Mouse (Mus musculus): ENCODE measurements around the gene Sftpa1. TPM values are rescaled to one million over a fixed set of nuclear protein-coding genes. Genes with fewer than 3 reads are reported as not detected.

The Sftpa1 gene
- polyA plus RNA-seq, 1 experiment from 2014 or later, result 225 TPM

- no peak overlapping the region for H3K9ac ChIP-seq (ENCODE audit: low read length)
- no peaks in the 10 kb centered on the region for H3K4me1 ChIP-seq (replicated peaks; ENCODE audit: control insufficient read depth, insufficient read depth, low read length)
- no peaks in the 10 kb centered on the region for H3K9me3 ChIP-seq (ENCODE audit: control insufficient read depth, low read length)
- peak overlapping the region; percentile 87 for H3K27ac ChIP-seq (ENCODE audit: low read length)
- ATAC-seq (ENCODE audit: low read depth), result peak; percentile 39; the same call in 1 of the 2 replicates
- 48% methylated on average over 3 of the region's 3 CpGs for WGBS
- no peaks in the 10 kb centered on the region for H3K27me3 ChIP-seq (ENCODE audit: control insufficient read depth, insufficient read depth, low read depth, low read length)
- H3K4me3 ChIP-seq (ENCODE audit: low read length), result no peak overlapping the region
- no peaks in the 10 kb centered on the region for H3K36me3 ChIP-seq (ENCODE audit: control insufficient read depth, insufficient read depth, low read length)
- no peak overlapping the region for H3K4me2 ChIP-seq (ENCODE audit: low read depth, low read length)
Observed at GRCm38 (mm10) chr14:41146922-41147321, 15.3 kb downstream of the Sftpa1 start.

- Histone ChIP-seq H3K9ac (ENCODE audit: low read length) (no peak overlapping the region), H3K9me3 (ENCODE audit: control insufficient read depth, low read length) (no peaks in the 10 kb centered on the region), H3K4me1 (replicated peaks; ENCODE audit: control insufficient read depth, insufficient read depth, low read length) (no peaks in the 10 kb centered on the region), H3K27me3 (ENCODE audit: control insufficient read depth, insufficient read depth, low read depth, low read length) (no peaks in the 10 kb centered on the region), H3K4me3 (ENCODE audit: low read length) (no peak overlapping the region), H3K4me2 (ENCODE audit: low read depth, low read length) (no peak overlapping the region), H3K27ac (ENCODE audit: low read length) (peak overlapping the region; percentile 87), H3K36me3 (ENCODE audit: control insufficient read depth, insufficient read depth, low read length) (no peaks in the 10 kb centered on the region)
- 47% methylated on average over 2 of the region's 2 CpGs for WGBS
- ATAC-seq (ENCODE audit: low read depth), result peak; percentile 42
Observed at GRCm38 (mm10) chr14:41147356-41147755, 15.8 kb downstream of the Sftpa1 start.

- H3K4me2 ChIP-seq (ENCODE audit: low read depth, low read length), result no peak within 1 kb of the TSS
- H3K9me3 ChIP-seq (ENCODE audit: control insufficient read depth, low read length), result no peaks in the 10 kb centered on the region
- H3K27ac ChIP-seq (ENCODE audit: low read length), result no peak within 1 kb of the TSS
- H3K4me3 ChIP-seq (ENCODE audit: low read length), result no peak within 1 kb of the TSS
- H3K9ac ChIP-seq (ENCODE audit: low read length), result no peak within 1 kb of the TSS
- no peaks in the 10 kb centered on the region for H3K4me1 ChIP-seq (replicated peaks; ENCODE audit: control insufficient read depth, insufficient read depth, low read length)
- ATAC-seq (ENCODE audit: low read depth), result no peak
- H3K27me3 ChIP-seq (ENCODE audit: control insufficient read depth, insufficient read depth, low read depth, low read length), result no peaks in the 10 kb centered on the region
- no peaks in the 10 kb centered on the region for H3K36me3 ChIP-seq (ENCODE audit: control insufficient read depth, insufficient read depth, low read length)
- WGBS, result 76% methylated on average over 7 of the region's 7 CpGs
Observed at GRCm38 (mm10) chr14:41151220-41151898, 19.8 kb downstream of the Sftpa1 start, which contains the start of gene Mbl1. TSS of gene Mbl1 (plus strand) at chr14:41151458.

GRCm38 (mm10) chr14:41160076-41160475 is 28.5 kb downstream of the Sftpa1 start:
- Histone ChIP-seq H3K4me2 (ENCODE audit: low read depth, low read length) (no peak overlapping the region), H3K27ac (ENCODE audit: low read length) (peak overlapping the region; percentile 27; the same call in 1 of the 2 replicates)
- 53% methylated on average over 4 of the region's 4 CpGs for WGBS

GRCm38 (mm10) chr14:41160743-41161142 is 29.2 kb downstream of the Sftpa1 start:
- H3K9me3 ChIP-seq (ENCODE audit: control insufficient read depth, low read length), result no peaks in the 10 kb centered on the region
- H3K4me2 ChIP-seq (ENCODE audit: low read depth, low read length), result no peak overlapping the region
- peaks cover 2% of the 10 kb centered on the region; the same call in 1 of the 2 replicates for H3K4me1 ChIP-seq (replicated peaks; ENCODE audit: control insufficient read depth, insufficient read depth, low read length)
- no peak overlapping the region; the same call in 1 of the 2 replicates for H3K27ac ChIP-seq (ENCODE audit: low read length)
- ATAC-seq (ENCODE audit: low read depth), result no peak
- H3K9ac ChIP-seq (ENCODE audit: low read length), result no peak overlapping the region
- no peaks in the 10 kb centered on the region for H3K36me3 ChIP-seq (ENCODE audit: control insufficient read depth, insufficient read depth, low read length)
- no peaks in the 10 kb centered on the region for H3K27me3 ChIP-seq (ENCODE audit: control insufficient read depth, insufficient read depth, low read depth, low read length)
- no peak overlapping the region for H3K4me3 ChIP-seq (ENCODE audit: low read length)
- 11% methylated on average over 1 of the region's 1 CpGs for WGBS

More at GRCm38 (mm10) chr14:41160076-41160475, 28.5 kb downstream of the Sftpa1 start:
- no peaks in the 10 kb centered on the region for H3K36me3 ChIP-seq (ENCODE audit: control insufficient read depth, insufficient read depth, low read length)
- no peak overlapping the region for H3K9ac ChIP-seq (ENCODE audit: low read length)
- H3K4me1 ChIP-seq (replicated peaks; ENCODE audit: control insufficient read depth, insufficient read depth, low read length), result peaks cover 2% of the 10 kb centered on the region; the same call in 1 of the 2 replicates
- peak; percentile 54; the same call in 1 of the 2 replicates for ATAC-seq (ENCODE audit: low read depth)
- H3K27me3 ChIP-seq (ENCODE audit: control insufficient read depth, insufficient read depth, low read depth, low read length), result no peaks in the 10 kb centered on the region
- no peak overlapping the region for H3K4me3 ChIP-seq (ENCODE audit: low read length)
- no peaks in the 10 kb centered on the region for H3K9me3 ChIP-seq (ENCODE audit: control insufficient read depth, low read length)

GRCm38 (mm10) chr14:41162663-41163062 is 31.1 kb downstream of the Sftpa1 start:
- H3K9ac ChIP-seq (ENCODE audit: low read length), result no peak overlapping the region
- no peaks in the 10 kb centered on the region for H3K9me3 ChIP-seq (ENCODE audit: control insufficient read depth, low read length)
- no peaks in the 10 kb centered on the region for H3K36me3 ChIP-seq (ENCODE audit: control insufficient read depth, insufficient read depth, low read length)
- WGBS, result 7% methylated on average over 2 of the region's 2 CpGs
- ATAC-seq (ENCODE audit: low read depth), result peak; percentile 75
- H3K4me2 ChIP-seq (ENCODE audit: low read depth, low read length), result no peak overlapping the region
- H3K27me3 ChIP-seq (ENCODE audit: control insufficient read depth, insufficient read depth, low read depth, low read length), result no peaks in the 10 kb centered on the region
- no peak overlapping the region for H3K27ac ChIP-seq (ENCODE audit: low read length)
- H3K4me1 ChIP-seq (replicated peaks; ENCODE audit: control insufficient read depth, insufficient read depth, low read length), result peaks cover 2% of the 10 kb centered on the region; the same call in 1 of the 2 replicates
- no peak overlapping the region for H3K4me3 ChIP-seq (ENCODE audit: low read length)

- Histone ChIP-seq H3K4me1 (replicated peaks; ENCODE audit: control insufficient read depth, insufficient read depth, low read length) (no peaks in the 10 kb centered on the region), H3K4me3 (ENCODE audit: low read length) (no peak overlapping the region), H3K9ac (ENCODE audit: low read length) (no peak overlapping the region), H3K27me3 (ENCODE audit: control insufficient read depth, insufficient read depth, low read depth, low read length) (no peaks in the 10 kb centered on the region), H3K9me3 (ENCODE audit: control insufficient read depth, low read length) (no peaks in the 10 kb centered on the region), H3K27ac (ENCODE audit: low read length) (no peak overlapping the region), H3K4me2 (ENCODE audit: low read depth, low read length) (no peak overlapping the region), H3K36me3 (ENCODE audit: control insufficient read depth, insufficient read depth, low read length) (no peaks in the 10 kb centered on the region)
- ATAC-seq (ENCODE audit: low read depth), result no peak
- WGBS, result 35% methylated on average over 5 of the region's 5 CpGs
Observed at GRCm38 (mm10) chr14:41167278-41167677, 35.7 kb downstream of the Sftpa1 start.

- no peak overlapping the region for H3K27ac ChIP-seq (ENCODE audit: low read length)
Observed at GRCm38 (mm10) chr14:41168567-41168966, 37.0 kb downstream of the Sftpa1 start.

GRCm38 (mm10) chr14:41170514-41170913 is 38.9 kb downstream of the Sftpa1 start:
- Histone ChIP-seq H3K9ac (ENCODE audit: low read length) (no peak overlapping the region), H3K4me3 (ENCODE audit: low read length) (no peak overlapping the region), H3K9me3 (ENCODE audit: control insufficient read depth, low read length) (no peaks in the 10 kb centered on the region), H3K4me2 (ENCODE audit: low read depth, low read length) (no peak overlapping the region), H3K27me3 (ENCODE audit: control insufficient read depth, insufficient read depth, low read depth, low read length) (no peaks in the 10 kb centered on the region), H3K4me1 (replicated peaks; ENCODE audit: control insufficient read depth, insufficient read depth, low read length) (no peaks in the 10 kb centered on the region), H3K27ac (ENCODE audit: low read length) (peak overlapping the region; percentile 60), H3K36me3 (ENCODE audit: control insufficient read depth, insufficient read depth, low read length) (no peaks in the 10 kb centered on the region)
- WGBS, result 53% methylated on average over 2 of the region's 2 CpGs
- peak; percentile 53; the same call in 1 of the 2 replicates for ATAC-seq (ENCODE audit: low read depth)

More at GRCm38 (mm10) chr14:41168567-41168966, 37.0 kb downstream of the Sftpa1 start:
- Histone ChIP-seq H3K4me2 (ENCODE audit: low read depth, low read length) (no peak overlapping the region), H3K9me3 (ENCODE audit: control insufficient read depth, low read length) (no peaks in the 10 kb centered on the region), H3K4me1 (replicated peaks; ENCODE audit: control insufficient read depth, insufficient read depth, low read length) (no peaks in the 10 kb centered on the region), H3K36me3 (ENCODE audit: control insufficient read depth, insufficient read depth, low read length) (no peaks in the 10 kb centered on the region), H3K27me3 (ENCODE audit: control insufficient read depth, insufficient read depth, low read depth, low read length) (no peaks in the 10 kb centered on the region), H3K4me3 (ENCODE audit: low read length) (no peak overlapping the region), H3K9ac (ENCODE audit: low read length) (no peak overlapping the region)
- WGBS, result 82% methylated on average over 1 of the region's 1 CpGs
- peak; percentile 67; the same call in 1 of the 2 replicates for ATAC-seq (ENCODE audit: low read depth)

Data from lung, embryonic 16.5 days (tissue).